Mouse (Mus musculus) heart, embryonic 12.5 days (tissue): Measurements from ENCODE around the gene Trp53bp1. TPM values are rescaled to one million over a fixed set of nuclear protein-coding genes. Genes with fewer than 3 reads are reported as not detected.

ENCODE experiments used
- ATAC-seq: fragments of 200-750 bp; cut with Nextera tagmentation; 2 replicates; pipeline ENCODE4 v1.8.0; 2017; ENCODE audit warnings: moderate TSS enrichment, moderate library complexity; ENCODE audit not compliant: insufficient number of reproducible peaks, low FRiP score
- H3K27ac ChIP-seq: fragments of 300-500 bp; sonication (generic); 2 replicates; pipeline ENCODE4 v1.5.1; 2016; ENCODE audit warnings: mild to moderate bottlenecking, moderate library complexity; ENCODE audit not compliant: poor library complexity, severe bottlenecking
- H3K27me3 ChIP-seq: fragments of 300-500 bp; sonication (generic); replicated peaks from 2 replicates; pipeline ENCODE4 v1.6.1; 2016; ENCODE audit warnings: mild to moderate bottlenecking, moderate library complexity
- H3K36me3 ChIP-seq: fragments of 300-500 bp; sonication (generic); 2 replicates; pipeline ENCODE4 v1.6.1; 2016; ENCODE audit warnings: mild to moderate bottlenecking, moderate library complexity
- H3K4me1 ChIP-seq: fragments of 300-500 bp; sonication (generic); replicated peaks from 2 replicates; pipeline ENCODE4 v1.6.1; 2016; ENCODE audit warnings: mild to moderate bottlenecking
- H3K4me2 ChIP-seq: fragments of 300-500 bp; sonication (generic); 2 replicates; pipeline ENCODE4 v1.6.1; 2016; ENCODE audit warnings: mild to moderate bottlenecking, moderate library complexity
- H3K4me3 ChIP-seq: fragments of 300-500 bp; sonication (generic); 2 replicates; pipeline ENCODE4 v1.5.1; 2016; ENCODE audit warnings: mild to moderate bottlenecking
- H3K9ac ChIP-seq: fragments of 300-500 bp; sonication (generic); 2 replicates; pipeline ENCODE4 v1.6.1; 2016; ENCODE audit warnings: mild to moderate bottlenecking, moderate library complexity
- H3K9me3 ChIP-seq: fragments of 300-500 bp; sonication (generic); replicated peaks from 2 replicates; pipeline ENCODE4 v1.6.1; 2016; ENCODE audit warnings: mild to moderate bottlenecking, moderate library complexity
- WGBS: fragments of 180-500 bp; shearing (Covaris S2); methylation state at CpG from one replicate; pipeline ENCODE4 v1.1.7; 2016; 5-methylcytosine and 5-hydroxymethylcytosine counted together
- polyA plus RNA-seq: library from polyadenylated mRNA; unstranded; fragments of >200 nt; fragmentation: Nextera tagmentation; extraction: Ambion mirVana; gene quantifications from 2 replicates; pipeline ENCODE4 v1.2.1, GENCODE M21; 2016

The Trp53bp1 gene
- polyA plus RNA-seq, 1 experiment from 2014 or later = 69.8 TPM

- no peaks in the 10 kb centered on the region for H3K9me3 ChIP-seq
- no peak overlapping the region for H3K9ac ChIP-seq
- ATAC-seq = no peak
- H3K27me3 ChIP-seq = no peaks in the 10 kb centered on the region
- H3K4me1 ChIP-seq = peaks cover 10% of the 10 kb centered on the region
- peaks cover 78% of the 10 kb centered on the region for H3K36me3 ChIP-seq
- WGBS = 73% methylated on average over 4 of the region's 4 CpGs
- no peak overlapping the region for H3K4me2 ChIP-seq
- H3K27ac ChIP-seq = no peak overlapping the region
- no peak overlapping the region for H3K4me3 ChIP-seq
Observed at GRCm38 (mm10) chr2:121239426-121239825, 31.8 kb downstream of the Trp53bp1 start.

GRCm38 (mm10) chr2:121235460-121236072, 35.6 kb downstream of the Trp53bp1 start:
- Histone ChIP-seq H3K9me3 (no peaks in the 10 kb centered on the region), H3K9ac (no peak overlapping the region), H3K4me1 (peaks cover 10% of the 10 kb centered on the region), H3K4me2 (peak overlapping the region; percentile 34; the same call in 1 of the 2 replicates), H3K4me3 (no peak overlapping the region), H3K27ac (no peak overlapping the region), H3K36me3 (peaks cover 80% of the 10 kb centered on the region), H3K27me3 (no peaks in the 10 kb centered on the region)
- 47% methylated on average over 8 of the region's 8 CpGs for WGBS
- ATAC-seq = peak; percentile 73; the same call in 1 of the 2 replicates

- Histone ChIP-seq H3K4me1 (no peaks in the 10 kb centered on the region), H3K4me2 (no peak overlapping the region), H3K27me3 (no peaks in the 10 kb centered on the region), H3K4me3 (no peak overlapping the region), H3K9ac (no peak overlapping the region), H3K36me3 (peaks cover 81% of the 10 kb centered on the region), H3K27ac (no peak overlapping the region), H3K9me3 (no peaks in the 10 kb centered on the region)
- 85% methylated on average over 4 of the region's 4 CpGs for WGBS
- no peak for ATAC-seq
Observed at GRCm38 (mm10) chr2:121228135-121228534, 43.1 kb downstream of the Trp53bp1 start.

- Histone ChIP-seq H3K4me2 (no peak overlapping the region), H3K27ac (no peak overlapping the region), H3K4me3 (no peak overlapping the region), H3K27me3 (no peaks in the 10 kb centered on the region), H3K36me3 (peaks cover 82% of the 10 kb centered on the region), H3K9me3 (no peaks in the 10 kb centered on the region), H3K9ac (no peak overlapping the region), H3K4me1 (no peaks in the 10 kb centered on the region)
- no peak for ATAC-seq
- 88% methylated on average over 2 of the region's 2 CpGs for WGBS
Observed at GRCm38 (mm10) chr2:121223010-121223409, 48.2 kb downstream of the Trp53bp1 start.

- Histone ChIP-seq H3K4me1 (no peaks in the 10 kb centered on the region), H3K9me3 (no peaks in the 10 kb centered on the region), H3K36me3 (peaks cover 82% of the 10 kb centered on the region), H3K9ac (no peak overlapping the region), H3K4me3 (no peak overlapping the region), H3K4me2 (no peak overlapping the region), H3K27ac (no peak overlapping the region), H3K27me3 (no peaks in the 10 kb centered on the region)
- ATAC-seq = no peak
Observed at GRCm38 (mm10) chr2:121219994-121220393, 51.2 kb downstream of the Trp53bp1 start.

GRCm38 (mm10) chr2:121219177-121219576, 52.0 kb downstream of the Trp53bp1 start:
- Histone ChIP-seq H3K4me2 (no peak overlapping the region), H3K36me3 (peaks cover 82% of the 10 kb centered on the region), H3K9ac (no peak overlapping the region), H3K9me3 (no peaks in the 10 kb centered on the region), H3K27me3 (no peaks in the 10 kb centered on the region), H3K4me3 (no peak overlapping the region), H3K4me1 (no peaks in the 10 kb centered on the region), H3K27ac (no peak overlapping the region)
- ATAC-seq = no peak

GRCm38 (mm10) chr2:121214491-121214890, 56.7 kb downstream of the Trp53bp1 start:
- no peak overlapping the region for H3K9ac ChIP-seq
- no peaks in the 10 kb centered on the region for H3K9me3 ChIP-seq
- H3K4me3 ChIP-seq = no peak overlapping the region
- ATAC-seq = no peak
- no peaks in the 10 kb centered on the region for H3K4me1 ChIP-seq
- no peaks in the 10 kb centered on the region for H3K27me3 ChIP-seq
- H3K4me2 ChIP-seq = no peak overlapping the region
- 84% methylated on average over 3 of the region's 3 CpGs for WGBS
- H3K27ac ChIP-seq = no peak overlapping the region
- H3K36me3 ChIP-seq = peaks cover 78% of the 10 kb centered on the region

- Histone ChIP-seq H3K4me1 (no peaks in the 10 kb centered on the region), H3K9me3 (no peaks in the 10 kb centered on the region), H3K4me2 (no peak overlapping the region), H3K9ac (no peak overlapping the region), H3K27me3 (no peaks in the 10 kb centered on the region), H3K27ac (no peak overlapping the region), H3K4me3 (no peak overlapping the region), H3K36me3 (peaks cover 85% of the 10 kb centered on the region)
- no peak for ATAC-seq
- 83% methylated on average over 3 of the region's 3 CpGs for WGBS
Observed at GRCm38 (mm10) chr2:121206541-121206940, 64.7 kb downstream of the Trp53bp1 start.

GRCm38 (mm10) chr2:121204276-121204675, 66.9 kb downstream of the Trp53bp1 start:
- H3K9me3 ChIP-seq = no peaks in the 10 kb centered on the region
- no peak overlapping the region for H3K9ac ChIP-seq
- H3K27me3 ChIP-seq = no peaks in the 10 kb centered on the region
- H3K4me3 ChIP-seq = no peak overlapping the region
- 92% methylated on average over 17 of the region's 17 CpGs for WGBS
- no peak overlapping the region for H3K4me2 ChIP-seq
- ATAC-seq = no peak
- peaks cover 89% of the 10 kb centered on the region for H3K36me3 ChIP-seq
- no peak overlapping the region for H3K27ac ChIP-seq
- no peaks in the 10 kb centered on the region for H3K4me1 ChIP-seq

- WGBS = 87% methylated on average over 9 of the region's 9 CpGs
- Histone ChIP-seq H3K27ac (no peak overlapping the region), H3K9me3 (no peaks in the 10 kb centered on the region), H3K4me3 (no peak overlapping the region), H3K9ac (no peak overlapping the region), H3K4me1 (peaks cover 5% of the 10 kb centered on the region; the same call in 1 of the 2 replicates), H3K27me3 (no peaks in the 10 kb centered on the region), H3K4me2 (no peak overlapping the region), H3K36me3 (peaks cover 93% of the 10 kb centered on the region)
- no peak for ATAC-seq
Observed at GRCm38 (mm10) chr2:121195466-121195865, 75.7 kb downstream of the Trp53bp1 start.

GRCm38 (mm10) chr2:121188530-121188929, 82.7 kb downstream of the Trp53bp1 start:
- 74% methylated on average over 1 of the region's 1 CpGs for WGBS
- H3K36me3 ChIP-seq = peaks cover 75% of the 10 kb centered on the region
- no peak for ATAC-seq

GRCm38 (mm10) chr2:121184142-121184541, 87.1 kb downstream of the Trp53bp1 start:
- Histone ChIP-seq H3K27ac (no peak overlapping the region), H3K36me3 (peaks cover 57% of the 10 kb centered on the region), H3K27me3 (no peaks in the 10 kb centered on the region), H3K4me2 (no peak overlapping the region), H3K4me3 (no peak overlapping the region), H3K9ac (no peak overlapping the region), H3K4me1 (no peaks in the 10 kb centered on the region), H3K9me3 (no peaks in the 10 kb centered on the region)
- no peak for ATAC-seq
- 95% methylated on average over 7 of the region's 7 CpGs for WGBS

More at GRCm38 (mm10) chr2:121188530-121188929, 82.7 kb downstream of the Trp53bp1 start:
- H3K9ac ChIP-seq = no peak overlapping the region
- H3K4me1 ChIP-seq = peaks cover 1% of the 10 kb centered on the region; the same call in 1 of the 2 replicates
- H3K4me3 ChIP-seq = no peak overlapping the region
- no peaks in the 10 kb centered on the region for H3K27me3 ChIP-seq
- no peaks in the 10 kb centered on the region for H3K9me3 ChIP-seq
- H3K27ac ChIP-seq = no peak overlapping the region
- H3K4me2 ChIP-seq = no peak overlapping the region
